11 mouse cellular contexts compared by ENCODE assay signal in genomic region chrX:56572465-56572864, GRCm38 (mm10). TPM values are rescaled to one million over a fixed set of nuclear protein-coding genes. Genes with fewer than 3 reads are reported as not detected.
DNase-seq lines count a peak whose midpoint lies in the region; ATAC-seq and TF ChIP-seq lines count a peak whose summit lies in the region.
"Had no signal": no experiment of that assay in that cellular context is flagged by ENCODE, and none has a peak within 500 bp of the region (broad histone marks: within the 10 kb centered on the region; RNA-seq: fewer than 3 reads in every experiment).

No protein-coding gene starts in this region.

- H3K27ac ChIP-seq in kidney, embryonic 15.5 days = no peak overlapping the region
- H3K27ac ChIP-seq in bone marrow, adult 2 months (ENCODE audit: control insufficient read depth, insufficient read depth, low read depth, low read length, poor library complexity) = no peak overlapping the region
- H3K27ac ChIP-seq in liver, embryonic 14.5 days = no peak overlapping the region
- H3K27ac ChIP-seq: midbrain, embryonic 12.5 days had no signal

- no peaks in the 10 kb centered on the region for H3K9me3 ChIP-seq in kidney, embryonic 15.5 days (replicated peaks)
- H3K9me3 ChIP-seq in liver, embryonic 14.5 days (ENCODE audit: control insufficient read depth, low read length) = no peaks in the 10 kb centered on the region
- H3K9me3 ChIP-seq: midbrain, embryonic 12.5 days had no signal

- no peak for TF ChIP-seq POLR2A in bone marrow, adult 2 months (IDR thresholded peaks at IDR 0.05; ENCODE audit: borderline replicate concordance, control insufficient read depth, low read depth, low read length)

- H3K4me2 ChIP-seq in kidney, embryonic 15.5 days = no peak overlapping the region
- no peak overlapping the region for H3K4me2 ChIP-seq in liver, embryonic 14.5 days (ENCODE audit: low read depth)
- H3K4me2 ChIP-seq: midbrain, embryonic 12.5 days had no signal

- H3K27me3 ChIP-seq in kidney, embryonic 15.5 days = no peaks in the 10 kb centered on the region
- H3K27me3 ChIP-seq in liver, embryonic 14.5 days (ENCODE audit: control insufficient read depth, insufficient read depth, low read length) = no peaks in the 10 kb centered on the region
- H3K27me3 ChIP-seq: midbrain, embryonic 12.5 days had no signal

- peak; percentile 4 to 31 for DNase-seq in adrenal gland, adult (ENCODE audit: inconsistent age in 2 of 2, low spot score in 1 of 2)
- no peak for DNase-seq in adrenal gland, postnatal 4 days (ENCODE audit: low spot score in 2 of 2)
- DNase-seq in kidney, adult 18-20 months = peak; percentile 12
- peak in 1 of 3 experiments; percentile 1 for DNase-seq in liver, embryonic 14.5 days (ENCODE audit: low read depth in 3 of 3, low spot score in 3 of 3)
- no peak for DNase-seq in ovary, postnatal 36 days (ENCODE audit: low spot score)
- DNase-seq in heart, adult 11 months = no peak

- H3K4me1 ChIP-seq in kidney, embryonic 15.5 days = no peaks in the 10 kb centered on the region
- no peaks in the 10 kb centered on the region for H3K4me1 ChIP-seq in bone marrow, adult 2 months (ENCODE audit: control insufficient read depth, insufficient read depth, low read length)
- no peaks in the 10 kb centered on the region for H3K4me1 ChIP-seq in liver, embryonic 14.5 days (replicated peaks; ENCODE audit: control insufficient read depth in 2 of 2, insufficient read depth in 2 of 2, low read length in 1 of 2)
- H3K4me1 ChIP-seq: midbrain, embryonic 12.5 days had no signal

- H3K9ac ChIP-seq in kidney, embryonic 15.5 days = no peak overlapping the region
- H3K9ac ChIP-seq in liver, embryonic 14.5 days (replicated peaks) = no peak overlapping the region
- H3K9ac ChIP-seq: midbrain, embryonic 12.5 days had no signal

- ATAC-seq in kidney, embryonic 15.5 days (replicated peaks; ENCODE audit: low FRiP score) = no peak
- ATAC-seq in liver, embryonic 14.5 days (ENCODE audit: insufficient read depth) = no peak

- TF ChIP-seq CTCF in bone marrow, adult 2 months (IDR thresholded peaks at IDR 0.05; ENCODE audit: control insufficient read depth, insufficient read depth, low read length) = peak; percentile 44
- peak; percentile 65 for TF ChIP-seq CTCF in liver, embryonic 14.5 days (IDR thresholded peaks at IDR 0.05; ENCODE audit: low read depth)

- no peak for TF ChIP-seq EP300 in liver, embryonic 14.5 days (IDR thresholded peaks at IDR 0.05; ENCODE audit: low read depth)

- H3K4me3 ChIP-seq in kidney, embryonic 15.5 days (replicated peaks) = no peak overlapping the region
- H3K4me3 ChIP-seq in bone marrow, adult 2 months (replicated peaks; ENCODE audit: control insufficient read depth, low read depth, low read length) = no peak overlapping the region
- no peak overlapping the region for H3K4me3 ChIP-seq in liver, embryonic 14.5 days (ENCODE audit: insufficient read depth in 1 of 2, low read depth in 2 of 2, low read length in 2 of 2)
- H3K4me3 ChIP-seq: midbrain, embryonic 12.5 days had no signal

- 21% methylated on average over 6 of the region's 6 CpGs for WGBS in kidney, embryonic 15.5 days
- 19% methylated on average over 6 of the region's 6 CpGs for WGBS in bone marrow, adult 2 months
- 9% methylated on average over 6 of the region's 6 CpGs for WGBS in liver, embryonic 14.5 days (ENCODE audit: insufficient replicate concordance)

- H3K36me3 ChIP-seq in kidney, embryonic 15.5 days = no peaks in the 10 kb centered on the region
- H3K36me3 ChIP-seq in liver, embryonic 14.5 days (replicated peaks; ENCODE audit: control insufficient read depth, insufficient read depth, low read depth) = no peaks in the 10 kb centered on the region
- H3K36me3 ChIP-seq: midbrain, embryonic 12.5 days had no signal

RNA-seq across cellular contexts. Expression of gene Gm648, which starts 23.1 kb away (rescaled TPM):
- under 1 TPM in 1 of 2 experiments, not detected in 1; 0.28 TPM for total RNA-seq in adrenal gland, postnatal 4 days (2021)
- polyA plus RNA-seq in kidney, embryonic 15.5 days (2015; fragmentation: Nextera tagmentation; extraction: Ambion mirVana) = not detected in 2 replicates
- polyA plus RNA-seq in bone marrow, adult 2 months (2011; ENCODE audit: insufficient read depth, insufficient read length, low replicate concordance, missing spikeins) = not detected in 2 replicates
- 0.04 TPM in 1 of 2 replicates, not detected in the other for polyA plus RNA-seq in liver, embryonic 14.5 days (2012; rRNA removed)
- not detected in 2 replicates for polyA plus RNA-seq in liver, embryonic 14.5 days (2014; fragmentation: Nextera tagmentation; extraction: Ambion mirVana)
- polyA plus RNA-seq: heart, embryonic 14.5 days had no signal

RNA-seq across cellular contexts. Expression of gene Mmgt1, which starts 25.4 kb away (rescaled TPM):
- 10 to 100 TPM; 23.4 to 23.6 TPM for total RNA-seq in adrenal gland, postnatal 4 days (2021)
- polyA plus RNA-seq in kidney, embryonic 15.5 days (2015; fragmentation: Nextera tagmentation; extraction: Ambion mirVana) = 26.4 and 29.7 TPM in 2 replicates
- 3.0 and 4.2 TPM in 2 replicates for polyA plus RNA-seq in bone marrow, adult 2 months (2011; ENCODE audit: insufficient read depth, insufficient read length, low replicate concordance, missing spikeins)
- 3.7 and 5.1 TPM in 2 replicates for polyA plus RNA-seq in liver, embryonic 14.5 days (2012; rRNA removed)
- polyA plus RNA-seq in liver, embryonic 14.5 days (2014; fragmentation: Nextera tagmentation; extraction: Ambion mirVana) = 8.5 and 8.7 TPM in 2 replicates

RNA-seq across cellular contexts. Expression of gene Slc9a6, which starts 37.1 kb away (rescaled TPM):
- 10 to 100 TPM; 20.5 to 25.2 TPM for total RNA-seq in adrenal gland, postnatal 4 days (2021)
- polyA plus RNA-seq in kidney, embryonic 15.5 days (2015; fragmentation: Nextera tagmentation; extraction: Ambion mirVana) = 11.3 and 11.8 TPM in 2 replicates
- 3.5 and 4.4 TPM in 2 replicates for polyA plus RNA-seq in bone marrow, adult 2 months (2011; ENCODE audit: insufficient read depth, insufficient read length, low replicate concordance, missing spikeins)
- 2.8 and 3.4 TPM in 2 replicates for polyA plus RNA-seq in liver, embryonic 14.5 days (2012; rRNA removed)
- polyA plus RNA-seq in liver, embryonic 14.5 days (2014; fragmentation: Nextera tagmentation; extraction: Ambion mirVana) = 2.5 and 4.0 TPM in 2 replicates

RNA-seq across cellular contexts. Expression of gene Gm10477, which starts 47.9 kb away (rescaled TPM):
- total RNA-seq in adrenal gland, postnatal 4 days (2021) = not detected
- polyA plus RNA-seq in kidney, embryonic 15.5 days (2015; fragmentation: Nextera tagmentation; extraction: Ambion mirVana) = not detected in 2 replicates
- not detected in 2 replicates for polyA plus RNA-seq in bone marrow, adult 2 months (2011; ENCODE audit: insufficient read depth, insufficient read length, low replicate concordance, missing spikeins)
- polyA plus RNA-seq in liver, embryonic 14.5 days (2012; rRNA removed) = not detected in 2 replicates
- polyA plus RNA-seq in liver, embryonic 14.5 days (2014; fragmentation: Nextera tagmentation; extraction: Ambion mirVana) = not detected in 2 replicates
- polyA plus RNA-seq: C2C12; heart, embryonic 14.5 days; midbrain, embryonic 12.5 days had no signal

Comparison
In these comparisons a context has a peak if more than half of its experiments do, and no peak if none do; other contexts are left out.
1. DNase-seq: peak in adrenal gland, adult (2 of 2) and kidney, adult 18-20 months (single experiment); none in adrenal gland, postnatal 4 days (0 of 2), ovary, postnatal 36 days (single experiment) and heart, adult 11 months (single experiment).